Mouse (Mus musculus): ENCODE measurements at regions not wholly inside any gene's neighbourhood (a gene's known extent, or its start where the extent isn't known, plus 50 kb on each side); places are given as distances from the start of the nearest gene placed in this dataset.

- no peak for DNase-seq
- intact Hi-C loops (cut with DNase I; ENCODE audit: low total_unique reads) = no loop called here
Observed at GRCm38 (mm10) chr3:33967184-33967583, 52.6 kb upstream of the Fxr1 start.
